Mouse (Mus musculus) heart, embryonic 12.5 days (tissue): ENCODE data around the gene Sorbs1. TPM values are rescaled to one million over a fixed set of nuclear protein-coding genes. Genes with fewer than 3 reads are reported as not detected.
A peak's percentile ranks its signal among the peaks of the same experiment; 100 is the strongest.

ENCODE experiments used
- ATAC-seq: fragments of 200-750 bp; cut with Nextera tagmentation; 2 replicates; pipeline ENCODE4 v1.8.0; 2017; ENCODE audit warnings: moderate TSS enrichment, moderate library complexity; ENCODE audit not compliant: insufficient number of reproducible peaks, low FRiP score
- H3K27ac ChIP-seq: fragments of 300-500 bp; sonication (generic); 2 replicates; pipeline ENCODE4 v1.5.1; 2016; ENCODE audit warnings: mild to moderate bottlenecking, moderate library complexity; ENCODE audit not compliant: poor library complexity, severe bottlenecking
- H3K27me3 ChIP-seq: fragments of 300-500 bp; sonication (generic); replicated peaks from 2 replicates; pipeline ENCODE4 v1.6.1; 2016; ENCODE audit warnings: mild to moderate bottlenecking, moderate library complexity
- H3K36me3 ChIP-seq: fragments of 300-500 bp; sonication (generic); 2 replicates; pipeline ENCODE4 v1.6.1; 2016; ENCODE audit warnings: mild to moderate bottlenecking, moderate library complexity
- H3K4me1 ChIP-seq: fragments of 300-500 bp; sonication (generic); replicated peaks from 2 replicates; pipeline ENCODE4 v1.6.1; 2016; ENCODE audit warnings: mild to moderate bottlenecking
- H3K4me2 ChIP-seq: fragments of 300-500 bp; sonication (generic); 2 replicates; pipeline ENCODE4 v1.6.1; 2016; ENCODE audit warnings: mild to moderate bottlenecking, moderate library complexity
- H3K4me3 ChIP-seq: fragments of 300-500 bp; sonication (generic); 2 replicates; pipeline ENCODE4 v1.5.1; 2016; ENCODE audit warnings: mild to moderate bottlenecking
- H3K9ac ChIP-seq: fragments of 300-500 bp; sonication (generic); 2 replicates; pipeline ENCODE4 v1.6.1; 2016; ENCODE audit warnings: mild to moderate bottlenecking, moderate library complexity
- H3K9me3 ChIP-seq: fragments of 300-500 bp; sonication (generic); replicated peaks from 2 replicates; pipeline ENCODE4 v1.6.1; 2016; ENCODE audit warnings: mild to moderate bottlenecking, moderate library complexity
- WGBS: fragments of 180-500 bp; shearing (Covaris S2); methylation state at CpG from one replicate; pipeline ENCODE4 v1.1.7; 2016; 5-methylcytosine and 5-hydroxymethylcytosine counted together
- polyA plus RNA-seq: library from polyadenylated mRNA; unstranded; fragments of >200 nt; fragmentation: Nextera tagmentation; extraction: Ambion mirVana; gene quantifications from 2 replicates; pipeline ENCODE4 v1.2.1, GENCODE M21; 2016

Gene Sorbs1
- polyA plus RNA-seq, 1 experiment from 2014 or later: 86.6 TPM

DNA sequence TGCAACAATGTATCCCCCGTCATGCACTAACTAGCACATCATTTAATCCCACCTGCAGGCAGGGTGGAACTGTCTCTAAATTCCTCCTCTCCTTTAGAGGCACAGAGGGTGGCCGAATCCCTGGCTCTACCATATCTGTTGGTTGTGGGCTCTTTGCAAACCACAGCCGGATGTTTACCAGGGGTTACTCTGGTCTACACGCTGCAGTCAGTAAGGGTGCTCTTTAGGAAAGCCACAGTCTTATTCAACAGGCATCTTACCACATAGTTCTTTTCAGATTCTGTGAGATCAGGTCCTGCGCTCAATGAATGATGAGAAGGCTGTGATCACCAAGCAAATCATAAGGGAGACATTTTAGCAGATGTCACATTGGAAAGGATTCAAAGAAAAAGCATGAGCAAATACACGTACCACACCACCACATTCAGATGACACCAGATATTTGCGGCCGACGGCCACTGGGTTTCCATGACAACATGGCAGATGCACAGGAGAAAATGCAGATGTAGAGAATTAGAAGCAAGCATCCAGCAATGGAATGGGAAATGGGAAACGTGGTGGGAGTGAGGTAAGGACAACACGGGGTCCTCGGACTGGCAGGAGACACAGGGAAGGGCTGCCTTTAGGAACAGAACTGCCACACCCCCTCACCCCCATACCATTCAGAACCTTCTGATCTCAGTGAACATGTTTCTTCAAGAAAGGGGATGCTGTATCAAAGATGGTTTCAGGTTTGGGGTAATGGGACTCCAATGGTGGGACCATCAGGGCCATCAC is 213.4 kb downstream of the Sorbs1 start:
- Histone ChIP-seq H3K4me1 (peaks cover 63% of the 10 kb centered on the region), H3K27me3 (no peaks in the 10 kb centered on the region), H3K9ac (no peak overlapping the region), H3K36me3 (peaks cover 7% of the 10 kb centered on the region; the same call in 1 of the 2 replicates), H3K9me3 (no peaks in the 10 kb centered on the region), H3K27ac (no peak overlapping the region), H3K4me2 (no peak overlapping the region), H3K4me3 (no peak overlapping the region)
- 86% methylated on average over 12 of the region's 12 CpGs for WGBS
- no peak for ATAC-seq

DNA sequence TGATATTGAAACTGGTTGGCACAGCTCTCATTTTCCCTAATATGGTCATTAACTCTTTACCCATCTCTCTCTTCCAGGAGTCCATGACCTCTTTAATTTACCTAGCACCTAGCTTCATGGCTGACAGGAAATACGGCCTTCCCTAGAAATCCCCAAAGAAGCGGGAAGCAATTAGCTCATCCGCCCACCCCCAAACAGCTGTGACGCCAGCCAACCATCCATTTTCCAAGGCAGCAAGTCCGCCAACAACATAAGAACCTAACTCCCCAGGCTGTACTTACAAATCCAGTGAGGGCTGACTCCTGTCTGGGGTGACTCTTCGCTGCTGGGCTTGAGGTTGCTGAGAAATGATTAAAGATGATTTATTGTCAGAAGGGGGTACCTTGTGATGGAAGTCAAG is 214.4 kb downstream of the Sorbs1 start:
- H3K4me2 ChIP-seq: no peak overlapping the region
- H3K9ac ChIP-seq: no peak overlapping the region
- H3K4me3 ChIP-seq: no peak overlapping the region
- H3K4me1 ChIP-seq: peaks cover 57% of the 10 kb centered on the region
- H3K36me3 ChIP-seq: peaks cover 12% of the 10 kb centered on the region
- no peaks in the 10 kb centered on the region for H3K27me3 ChIP-seq
- ATAC-seq: no peak
- no peak overlapping the region for H3K27ac ChIP-seq
- H3K9me3 ChIP-seq: no peaks in the 10 kb centered on the region
- 85% methylated on average over 6 of the region's 6 CpGs for WGBS

DNA sequence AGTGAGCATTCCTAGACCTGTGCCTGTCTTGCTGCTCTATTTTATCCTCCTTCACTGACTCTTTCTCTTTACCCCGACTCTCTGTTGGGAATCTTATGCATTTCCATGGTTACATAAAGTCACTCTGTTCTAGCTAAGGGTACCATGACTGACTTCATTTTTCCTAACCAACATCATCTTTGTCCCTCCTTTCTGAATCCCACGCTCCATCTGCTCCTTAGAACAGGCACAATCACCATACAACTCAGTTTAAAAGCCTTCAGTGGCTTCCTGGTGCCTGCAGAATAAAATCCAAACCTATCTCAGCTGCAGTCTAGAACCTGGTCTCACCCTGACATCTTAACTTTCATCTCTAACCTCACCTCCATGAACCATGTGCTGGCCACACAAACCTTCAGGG is 215.0 kb downstream of the Sorbs1 start:
- no peak for ATAC-seq
- 76% methylated on average over 2 of the region's 2 CpGs for WGBS
- Histone ChIP-seq H3K9ac (no peak overlapping the region), H3K27me3 (no peaks in the 10 kb centered on the region), H3K36me3 (peaks cover 18% of the 10 kb centered on the region), H3K9me3 (no peaks in the 10 kb centered on the region), H3K27ac (peak overlapping the region; percentile 74), H3K4me2 (0 out of 2 replicates have a peak overlapping the region, but pooled peaks have one; percentile 45), H3K4me1 (peaks cover 52% of the 10 kb centered on the region), H3K4me3 (no peak overlapping the region)

DNA sequence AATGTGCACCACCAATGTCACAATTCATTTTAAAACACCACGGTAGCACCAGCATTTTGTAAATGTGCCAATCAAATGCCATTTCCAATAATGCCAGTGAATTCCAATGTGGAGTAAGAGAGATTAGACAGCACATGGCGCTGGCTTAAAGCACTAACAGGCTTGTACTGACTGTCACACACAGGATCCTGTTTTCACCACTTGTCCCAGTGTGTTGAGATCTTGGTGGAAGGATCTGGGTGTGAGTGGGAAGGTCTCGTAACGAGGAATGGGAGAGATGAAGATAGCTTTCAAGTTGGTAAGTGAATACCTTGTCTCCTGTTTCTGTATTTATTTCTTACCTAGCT is 215.8 kb downstream of the Sorbs1 start:
- H3K9me3 ChIP-seq: no peaks in the 10 kb centered on the region
- no peak overlapping the region for H3K4me3 ChIP-seq
- peaks cover 18% of the 10 kb centered on the region for H3K36me3 ChIP-seq
- 16% methylated on average over 4 of the region's 4 CpGs for WGBS
- no peak for ATAC-seq
- peaks cover 44% of the 10 kb centered on the region for H3K4me1 ChIP-seq
- peak overlapping the region; percentile 74 for H3K27ac ChIP-seq
- no peak overlapping the region; the same call in 1 of the 2 replicates for H3K9ac ChIP-seq
- H3K27me3 ChIP-seq: no peaks in the 10 kb centered on the region
- peak overlapping the region; percentile 45 for H3K4me2 ChIP-seq

DNA sequence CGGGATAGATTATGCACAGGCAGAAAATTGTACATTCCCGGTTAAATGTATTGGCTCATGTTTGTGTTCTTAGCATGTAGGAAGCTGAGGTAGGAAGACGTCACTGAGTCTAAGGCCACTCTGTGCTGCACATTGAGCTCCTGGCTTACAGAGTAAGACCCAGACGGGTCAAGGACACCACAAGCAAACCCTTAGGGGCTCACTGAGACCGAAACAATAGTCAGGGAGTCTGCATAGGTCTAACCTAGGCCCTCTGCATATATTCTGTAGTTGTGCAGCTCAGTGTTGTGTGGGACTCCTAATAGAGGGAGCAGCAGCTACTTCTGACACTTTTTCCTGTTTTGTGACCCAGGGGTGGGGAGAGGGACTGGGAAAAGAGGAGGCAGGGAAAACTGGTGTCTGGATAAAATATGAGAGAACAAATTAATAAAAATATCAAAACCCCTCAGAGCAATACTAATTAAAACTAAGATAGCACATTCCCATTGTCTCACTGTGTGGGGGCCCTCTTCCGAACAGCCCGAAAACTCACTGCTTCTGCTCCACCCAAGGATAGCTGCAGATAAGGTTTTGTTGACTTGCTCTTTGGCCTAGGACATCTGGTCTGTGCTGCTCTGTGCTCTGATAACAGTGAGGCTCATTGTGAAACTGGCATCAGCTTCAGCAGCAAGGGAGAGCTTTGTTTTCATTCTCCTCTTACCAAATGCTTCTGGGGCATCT is 216.3 kb downstream of the Sorbs1 start:
- H3K4me1 ChIP-seq: peaks cover 40% of the 10 kb centered on the region
- no peak overlapping the region; the same call in 1 of the 2 replicates for H3K9ac ChIP-seq
- H3K36me3 ChIP-seq: peaks cover 18% of the 10 kb centered on the region
- peak overlapping the region; percentile 74 for H3K27ac ChIP-seq
- no peaks in the 10 kb centered on the region for H3K9me3 ChIP-seq
- no peak overlapping the region for H3K4me3 ChIP-seq
- ATAC-seq: peak; percentile 96
- WGBS: 49% methylated on average over 7 of the region's 7 CpGs
- peak overlapping the region; percentile 45 for H3K4me2 ChIP-seq
- H3K27me3 ChIP-seq: no peaks in the 10 kb centered on the region

DNA sequence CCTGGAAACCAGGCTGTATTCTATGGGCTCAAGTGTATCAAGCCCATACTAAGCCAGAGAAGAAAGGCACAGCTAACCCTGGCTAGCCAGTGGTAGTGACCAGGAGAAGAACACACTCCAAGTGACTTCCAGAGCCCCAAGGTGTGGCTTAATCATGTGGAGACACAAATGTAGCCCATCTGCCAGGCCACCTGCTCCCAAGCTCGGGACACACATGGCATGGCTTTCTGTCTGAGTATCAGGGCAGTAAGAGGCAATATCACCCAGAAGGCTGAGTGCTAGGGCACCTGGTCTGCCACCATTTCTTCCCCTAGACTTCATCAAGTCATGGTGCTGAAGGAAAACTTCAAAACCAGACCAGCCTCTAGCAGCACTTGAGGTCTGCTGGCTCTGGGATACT is 219.3 kb downstream of the Sorbs1 start:
- Histone ChIP-seq H3K4me1 (peaks cover 35% of the 10 kb centered on the region), H3K36me3 (peaks cover 14% of the 10 kb centered on the region), H3K4me3 (no peak overlapping the region), H3K9ac (no peak overlapping the region), H3K9me3 (no peaks in the 10 kb centered on the region), H3K27ac (no peak overlapping the region), H3K4me2 (no peak overlapping the region), H3K27me3 (no peaks in the 10 kb centered on the region)
- 78% methylated on average over 1 of the region's 1 CpGs for WGBS
- no peak for ATAC-seq

DNA sequence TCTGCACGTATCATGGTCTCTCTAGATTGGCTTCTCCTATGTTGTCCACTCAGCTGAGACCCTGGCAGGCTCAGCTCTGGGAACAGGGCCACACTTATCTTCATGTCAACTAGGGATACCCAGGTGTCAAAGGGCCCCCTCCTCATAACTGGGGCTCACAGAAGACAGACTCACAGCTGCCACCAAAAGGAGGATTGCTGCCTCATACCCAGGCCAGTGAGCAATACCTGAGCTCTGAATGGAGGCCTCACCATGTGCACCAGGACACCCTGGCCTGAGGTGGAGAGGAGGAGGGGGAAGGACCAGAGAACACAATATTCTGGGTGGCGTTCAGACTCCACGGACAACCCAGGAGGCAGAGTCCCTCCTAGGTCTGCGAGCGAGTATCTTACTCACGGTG is 219.8 kb downstream of the Sorbs1 start:
- Histone ChIP-seq H3K27ac (no peak overlapping the region), H3K4me3 (no peak overlapping the region), H3K36me3 (peaks cover 14% of the 10 kb centered on the region), H3K4me2 (no peak overlapping the region), H3K4me1 (peaks cover 36% of the 10 kb centered on the region), H3K9ac (no peak overlapping the region), H3K27me3 (no peaks in the 10 kb centered on the region), H3K9me3 (no peaks in the 10 kb centered on the region)
- 89% methylated on average over 6 of the region's 6 CpGs for WGBS
- ATAC-seq: no peak

DNA sequence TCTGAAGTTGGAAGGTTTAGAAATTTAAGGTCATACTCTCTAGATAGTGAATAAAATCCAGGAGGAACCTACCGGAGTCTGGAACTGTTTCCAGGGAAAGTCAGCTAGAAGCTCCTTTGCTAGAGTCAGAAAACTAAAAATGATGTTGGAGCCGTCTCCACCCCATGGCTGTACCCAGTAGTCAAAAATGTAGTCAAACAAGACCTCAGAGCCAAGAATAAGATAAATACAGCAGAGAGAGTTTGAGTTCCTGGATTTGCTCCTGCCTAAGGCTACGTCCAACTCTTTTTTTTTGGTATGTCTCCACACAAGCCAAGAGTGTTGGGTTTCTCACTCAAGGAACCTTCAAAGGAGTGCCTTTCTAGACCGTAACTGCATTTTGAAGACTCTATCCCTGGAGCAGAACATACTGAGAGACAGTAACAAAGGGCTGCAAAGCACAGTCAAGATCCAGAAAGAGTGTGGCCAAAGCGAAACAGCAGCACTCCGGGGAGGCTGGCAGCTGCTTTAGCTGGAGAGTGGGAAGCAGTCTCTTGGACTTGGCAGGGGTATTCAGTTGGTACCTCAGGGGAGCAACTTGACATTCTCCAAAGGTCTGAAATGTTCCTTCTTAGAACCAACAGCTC is 223.4 kb downstream of the Sorbs1 start:
- no peaks in the 10 kb centered on the region for H3K27me3 ChIP-seq
- no peak overlapping the region for H3K4me3 ChIP-seq
- no peak overlapping the region for H3K27ac ChIP-seq
- peaks cover 14% of the 10 kb centered on the region for H3K4me1 ChIP-seq
- H3K36me3 ChIP-seq: peaks cover 14% of the 10 kb centered on the region
- no peak overlapping the region for H3K4me2 ChIP-seq
- ATAC-seq: no peak
- no peaks in the 10 kb centered on the region for H3K9me3 ChIP-seq
- H3K9ac ChIP-seq: no peak overlapping the region
- 84% methylated on average over 6 of the region's 6 CpGs for WGBS

DNA sequence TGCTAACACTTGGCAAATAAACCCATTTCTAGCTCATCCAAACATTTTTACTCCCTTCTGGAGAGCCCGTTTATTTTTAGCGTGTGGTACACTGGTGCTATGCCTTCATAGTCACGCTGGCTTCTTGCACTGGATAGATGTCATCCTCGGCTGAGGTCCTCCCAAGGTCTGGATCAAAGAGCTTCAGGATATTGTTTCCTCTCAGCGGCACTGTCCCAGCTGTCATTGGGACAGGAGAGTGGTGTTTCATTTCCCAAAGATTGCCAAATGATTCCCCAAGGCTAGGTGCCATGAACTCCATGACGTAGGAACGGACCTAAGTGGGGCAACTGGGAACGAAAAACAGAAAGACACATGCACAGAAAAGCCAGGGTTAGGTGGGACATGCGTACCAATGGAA is 225.2 kb downstream of the Sorbs1 start:
- 0 out of 2 replicates have a peak, but pooled peaks cover 4% of the 10 kb centered on the region for H3K36me3 ChIP-seq
- no peak for ATAC-seq
- no peak overlapping the region for H3K4me2 ChIP-seq
- peaks cover 11% of the 10 kb centered on the region for H3K4me1 ChIP-seq
- no peak overlapping the region for H3K4me3 ChIP-seq
- no peak overlapping the region for H3K9ac ChIP-seq
- H3K9me3 ChIP-seq: no peaks in the 10 kb centered on the region
- no peak overlapping the region for H3K27ac ChIP-seq
- H3K27me3 ChIP-seq: no peaks in the 10 kb centered on the region
- WGBS: 78% methylated on average over 9 of the region's 9 CpGs

DNA sequence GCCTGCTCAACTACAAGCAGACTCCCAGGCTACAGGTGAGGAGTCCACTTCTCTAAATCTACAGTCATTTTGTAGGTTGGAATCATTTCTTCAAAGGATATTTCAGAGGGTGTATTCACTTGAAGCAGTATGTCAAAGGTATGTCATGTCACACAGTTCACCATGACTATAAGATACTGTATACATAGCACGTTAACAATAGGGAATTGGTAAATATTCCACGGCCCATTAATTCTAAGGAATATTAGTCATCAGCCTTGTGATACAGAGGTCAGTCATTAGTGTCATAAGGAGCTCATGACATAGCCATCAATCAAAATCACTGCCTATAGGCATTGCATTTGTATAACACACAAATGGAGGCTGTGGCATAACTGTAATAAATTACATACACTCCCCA is 228.9 kb downstream of the Sorbs1 start:
- no peaks in the 10 kb centered on the region for H3K36me3 ChIP-seq
- H3K27me3 ChIP-seq: no peaks in the 10 kb centered on the region
- no peak for ATAC-seq
- no peak overlapping the region for H3K4me3 ChIP-seq
- 86% methylated on average over 2 of the region's 2 CpGs for WGBS
- no peak overlapping the region for H3K9ac ChIP-seq
- H3K4me1 ChIP-seq: peaks cover 11% of the 10 kb centered on the region
- no peak overlapping the region for H3K4me2 ChIP-seq
- H3K27ac ChIP-seq: no peak overlapping the region
- peaks cover 7% of the 10 kb centered on the region for H3K9me3 ChIP-seq

DNA sequence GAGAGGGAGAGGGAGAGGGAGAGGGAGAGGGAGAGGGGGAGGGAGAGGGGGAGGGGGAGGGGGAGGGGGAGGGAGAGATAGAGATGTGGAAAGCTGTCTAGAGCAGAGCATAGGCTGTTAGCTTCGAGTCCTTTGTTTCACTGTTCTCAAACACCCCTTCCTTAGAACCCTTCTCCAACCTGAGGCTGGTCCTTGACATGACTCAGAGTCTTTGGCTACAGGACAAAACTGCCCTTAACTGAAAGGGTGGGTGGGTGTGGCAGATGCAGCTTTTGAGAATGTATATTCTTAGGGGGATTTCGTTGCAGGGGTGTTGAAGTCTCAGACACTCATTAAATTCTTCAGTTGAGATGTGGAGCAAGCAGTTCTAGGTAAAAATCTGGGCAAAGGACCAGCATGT is 230.2 kb downstream of the Sorbs1 start:
- no peak for ATAC-seq
- WGBS: 62% methylated on average over 2 of the region's 2 CpGs
- peaks cover 11% of the 10 kb centered on the region for H3K4me1 ChIP-seq
- H3K27me3 ChIP-seq: no peaks in the 10 kb centered on the region
- H3K4me2 ChIP-seq: no peak overlapping the region
- H3K27ac ChIP-seq: no peak overlapping the region
- no peaks in the 10 kb centered on the region for H3K36me3 ChIP-seq
- H3K9ac ChIP-seq: no peak overlapping the region
- peaks cover 7% of the 10 kb centered on the region for H3K9me3 ChIP-seq
- H3K4me3 ChIP-seq: no peak overlapping the region
